Mouse (Mus musculus): Measurements from ENCODE around the gene Tshz2.

The Tshz2 gene

GRCm38 (mm10) chr2:170048831-170049230 lies 416.0 kb downstream of the Tshz2 start:
- Histone ChIP-seq H3K27me3 (ENCODE audit: control insufficient read depth, insufficient read depth, low read length, poor library complexity, severe bottlenecking) (no peaks in the 10 kb centered on the region), H3K36me3 (ENCODE audit: control insufficient read depth, insufficient read depth, low read length, poor library complexity, severe bottlenecking) (no peaks in the 10 kb centered on the region)
- no peak for DNase-seq (ENCODE audit: low read depth, low spot score)

- no peaks in the 10 kb centered on the region for H3K27me3 ChIP-seq (ENCODE audit: control insufficient read depth, insufficient read depth, low read length, poor library complexity, severe bottlenecking)
- H3K36me3 ChIP-seq (ENCODE audit: control insufficient read depth, insufficient read depth, low read length, poor library complexity, severe bottlenecking): no peaks in the 10 kb centered on the region
- no peak for DNase-seq (ENCODE audit: low read depth, low spot score)
Measured at GRCm38 (mm10) chr2:170050651-170051050, 417.8 kb downstream of the Tshz2 start.

DNA sequence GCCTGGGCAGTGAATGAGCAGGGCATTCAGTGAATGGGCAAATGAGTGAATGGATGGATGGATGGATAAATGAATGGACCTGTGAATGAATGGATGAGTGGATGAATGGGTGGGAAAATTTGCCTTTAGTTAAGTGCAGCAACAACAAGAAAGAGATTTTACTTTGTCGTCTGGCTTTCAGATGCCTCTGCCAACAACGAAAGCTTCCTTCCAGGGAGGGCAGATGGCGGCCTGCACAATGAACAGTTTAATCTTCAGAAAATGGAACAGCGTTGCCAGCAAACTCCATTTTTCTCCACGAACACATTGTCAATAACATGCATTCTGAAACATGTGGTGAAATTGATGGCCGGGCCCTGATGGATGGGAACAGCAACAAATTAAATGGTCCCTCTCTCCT lies 418.6 kb downstream of the Tshz2 start:
- no peaks in the 10 kb centered on the region for H3K36me3 ChIP-seq (ENCODE audit: control insufficient read depth, insufficient read depth, low read length, poor library complexity, severe bottlenecking)
- no peak for DNase-seq (ENCODE audit: low read depth, low spot score)
- H3K27me3 ChIP-seq (ENCODE audit: control insufficient read depth, insufficient read depth, low read length, poor library complexity, severe bottlenecking): no peaks in the 10 kb centered on the region

GRCm38 (mm10) chr2:170054943-170055342 lies 422.1 kb downstream of the Tshz2 start:
- DNase-seq (ENCODE audit: low read depth, low spot score): no peak
- H3K36me3 ChIP-seq (ENCODE audit: control insufficient read depth, insufficient read depth, low read length, poor library complexity, severe bottlenecking): no peaks in the 10 kb centered on the region
- H3K27me3 ChIP-seq (ENCODE audit: control insufficient read depth, insufficient read depth, low read length, poor library complexity, severe bottlenecking): no peaks in the 10 kb centered on the region

DNA sequence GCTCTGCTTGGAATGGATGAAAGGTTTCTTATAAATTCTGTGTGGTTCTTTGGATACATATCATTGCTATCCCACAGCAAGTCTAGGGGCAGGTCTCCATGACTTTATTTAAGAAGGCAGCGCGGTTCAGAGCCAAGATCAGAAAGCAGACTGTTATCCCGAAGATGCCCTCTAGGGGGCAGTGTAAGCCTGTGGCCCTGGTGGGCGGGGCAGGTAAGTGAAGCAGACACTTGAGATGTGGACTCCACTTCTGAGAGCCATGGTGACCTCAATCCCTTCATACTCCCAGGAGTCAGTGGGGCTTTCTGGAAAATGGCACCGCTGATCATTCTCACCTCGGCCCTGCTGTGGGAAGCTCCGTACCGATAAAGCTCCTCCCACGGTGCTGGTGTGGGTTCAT lies 422.6 kb downstream of the Tshz2 start:
- H3K27me3 ChIP-seq (ENCODE audit: control insufficient read depth, insufficient read depth, low read length, poor library complexity, severe bottlenecking): no peaks in the 10 kb centered on the region
- DNase-seq (ENCODE audit: low read depth, low spot score): peak; percentile 78
- no peaks in the 10 kb centered on the region for H3K36me3 ChIP-seq (ENCODE audit: control insufficient read depth, insufficient read depth, low read length, poor library complexity, severe bottlenecking)

DNA sequence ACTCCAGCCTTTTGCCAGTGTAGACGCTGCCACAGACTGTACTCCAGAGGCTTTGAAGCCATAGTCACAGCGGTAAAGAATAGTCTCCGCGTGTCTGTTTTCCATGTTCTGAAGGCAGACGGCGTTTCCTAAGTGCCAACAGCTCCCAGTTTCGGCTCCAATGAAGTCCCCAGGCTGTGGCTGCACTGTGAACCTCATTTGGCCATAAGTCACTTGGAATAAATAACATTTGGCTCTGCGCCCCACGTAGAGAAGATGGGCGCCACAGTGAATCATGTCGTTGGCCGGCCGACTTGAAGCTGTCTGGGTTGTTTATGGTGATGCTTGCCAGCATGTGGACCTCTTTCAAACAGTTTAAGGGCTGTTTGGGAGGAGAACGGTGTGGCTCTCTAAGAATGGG lies 426.0 kb downstream of the Tshz2 start:
- no peak for DNase-seq (ENCODE audit: low read depth, low spot score)
- H3K36me3 ChIP-seq (ENCODE audit: control insufficient read depth, insufficient read depth, low read length, poor library complexity, severe bottlenecking): no peaks in the 10 kb centered on the region

DNA sequence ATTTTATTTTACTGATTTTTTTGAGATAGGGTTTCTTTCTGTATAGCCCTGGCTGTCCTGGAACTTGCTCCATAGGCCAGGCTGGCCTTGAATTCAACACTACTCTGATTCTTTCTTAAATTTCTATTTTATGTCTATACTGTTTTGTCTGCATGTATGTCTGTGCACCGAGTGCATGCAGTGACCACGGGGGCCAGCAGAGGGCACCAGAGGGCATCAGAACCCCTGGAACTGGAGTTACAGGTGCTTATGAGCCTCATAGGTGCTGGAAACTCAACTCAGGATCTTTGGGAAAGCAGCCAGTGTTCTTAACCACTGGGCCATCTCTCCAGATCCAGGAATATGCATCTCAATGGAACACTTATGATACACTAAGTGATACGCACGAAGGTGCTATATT lies 427.3 kb downstream of the Tshz2 start:
- Histone ChIP-seq H3K36me3 (ENCODE audit: control insufficient read depth, insufficient read depth, low read length, poor library complexity, severe bottlenecking) (no peaks in the 10 kb centered on the region), H3K27me3 (ENCODE audit: control insufficient read depth, insufficient read depth, low read length, poor library complexity, severe bottlenecking) (no peaks in the 10 kb centered on the region)
- peak; percentile 59 for DNase-seq (ENCODE audit: low read depth, low spot score)

More for the DNA sequence above, 426.0 kb downstream of the Tshz2 start:
- no peaks in the 10 kb centered on the region for H3K27me3 ChIP-seq (ENCODE audit: control insufficient read depth, insufficient read depth, low read length, poor library complexity, severe bottlenecking)

- H3K27me3 ChIP-seq (ENCODE audit: control insufficient read depth, insufficient read depth, low read length, poor library complexity, severe bottlenecking): no peaks in the 10 kb centered on the region
- DNase-seq (ENCODE audit: low read depth, low spot score): no peak
Measured at GRCm38 (mm10) chr2:170062378-170062777, 429.6 kb downstream of the Tshz2 start.

GRCm38 (mm10) chr2:170069976-170070375 lies 437.2 kb downstream of the Tshz2 start:
- no peak for DNase-seq (ENCODE audit: low read depth, low spot score)
- H3K36me3 ChIP-seq (ENCODE audit: control insufficient read depth, insufficient read depth, low read length, poor library complexity, severe bottlenecking): no peaks in the 10 kb centered on the region
- H3K27me3 ChIP-seq (ENCODE audit: control insufficient read depth, insufficient read depth, low read length, poor library complexity, severe bottlenecking): no peaks in the 10 kb centered on the region

More at GRCm38 (mm10) chr2:170062378-170062777, 429.6 kb downstream of the Tshz2 start:
- H3K36me3 ChIP-seq (ENCODE audit: control insufficient read depth, insufficient read depth, low read length, poor library complexity, severe bottlenecking): no peaks in the 10 kb centered on the region

DNA sequence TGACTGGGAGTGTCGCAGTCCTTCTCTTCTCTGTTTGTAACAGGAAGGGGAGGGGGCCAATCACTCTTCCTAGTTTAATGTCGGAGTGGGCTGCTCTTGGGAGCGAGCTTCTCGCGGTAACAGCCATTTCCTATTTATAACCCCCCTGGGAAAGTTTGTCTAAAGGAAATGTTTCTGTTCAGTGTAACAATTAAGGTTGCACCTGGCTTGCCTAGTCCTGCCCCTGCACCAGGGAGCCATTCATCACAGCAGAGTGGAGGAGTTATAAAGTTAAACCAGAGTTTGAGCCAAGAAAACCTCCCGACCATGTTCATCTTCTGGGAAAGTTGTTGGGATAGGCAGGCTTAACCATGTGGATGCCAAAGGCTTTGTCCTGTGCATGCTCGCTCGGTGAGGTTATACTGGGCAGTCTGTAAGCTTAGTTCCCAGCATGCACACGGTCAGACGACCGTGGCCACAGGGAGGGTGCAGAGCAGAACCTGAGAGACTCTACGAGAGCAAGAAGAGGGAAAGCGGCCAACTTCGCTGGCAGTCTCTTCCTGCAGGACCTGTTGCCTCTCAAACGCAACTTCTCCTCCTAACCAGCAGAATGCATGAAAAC lies 437.9 kb downstream of the Tshz2 start:
- DNase-seq (ENCODE audit: low read depth, low spot score): no peak
- Histone ChIP-seq H3K27me3 (ENCODE audit: control insufficient read depth, insufficient read depth, low read length, poor library complexity, severe bottlenecking) (no peaks in the 10 kb centered on the region), H3K36me3 (ENCODE audit: control insufficient read depth, insufficient read depth, low read length, poor library complexity, severe bottlenecking) (no peaks in the 10 kb centered on the region)

GRCm38 (mm10) chr2:170076941-170077490 lies 444.2 kb downstream of the Tshz2 start:
- DNase-seq (ENCODE audit: low read depth, low spot score): no peak
- no peaks in the 10 kb centered on the region for H3K36me3 ChIP-seq (ENCODE audit: control insufficient read depth, insufficient read depth, low read length, poor library complexity, severe bottlenecking)
- H3K27me3 ChIP-seq (ENCODE audit: control insufficient read depth, insufficient read depth, low read length, poor library complexity, severe bottlenecking): no peaks in the 10 kb centered on the region

- Histone ChIP-seq H3K36me3 (ENCODE audit: control insufficient read depth, insufficient read depth, low read length, poor library complexity, severe bottlenecking) (no peaks in the 10 kb centered on the region), H3K27me3 (ENCODE audit: control insufficient read depth, insufficient read depth, low read length, poor library complexity, severe bottlenecking) (no peaks in the 10 kb centered on the region)
- no peak for DNase-seq (ENCODE audit: low read depth, low spot score)
Measured at GRCm38 (mm10) chr2:170078041-170078440, 445.2 kb downstream of the Tshz2 start.

DNA sequence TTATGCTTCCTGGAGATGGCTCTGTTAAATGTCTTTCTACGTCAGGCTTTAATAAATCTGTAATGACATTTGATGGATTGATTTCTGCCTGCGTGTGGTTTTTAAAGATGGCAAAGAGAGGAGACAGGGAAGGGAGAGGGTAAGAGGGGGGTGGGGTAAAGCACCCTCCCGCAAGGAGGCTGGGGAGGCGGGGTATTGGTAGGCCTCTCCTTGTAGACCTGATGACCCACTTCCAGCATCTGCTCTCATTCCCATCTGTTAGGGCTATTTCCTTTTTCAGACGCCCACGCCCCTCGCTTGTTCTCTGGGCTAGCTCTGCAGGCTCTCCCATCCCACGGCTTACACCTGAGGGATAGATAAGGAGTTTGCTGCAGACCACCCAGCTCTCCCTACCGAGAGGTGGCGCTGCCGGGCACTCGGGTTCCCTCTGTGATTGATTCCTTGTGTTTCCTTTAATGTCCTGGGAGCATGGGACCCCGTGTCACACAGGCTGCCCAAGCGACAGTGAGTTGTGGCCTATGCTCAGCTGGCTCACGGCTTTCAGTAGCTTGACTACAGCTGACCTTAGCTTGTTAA lies 445.7 kb downstream of the Tshz2 start:
- H3K36me3 ChIP-seq (ENCODE audit: control insufficient read depth, insufficient read depth, low read length, poor library complexity, severe bottlenecking): no peaks in the 10 kb centered on the region
- DNase-seq (ENCODE audit: low read depth, low spot score): no peak
- H3K27me3 ChIP-seq (ENCODE audit: control insufficient read depth, insufficient read depth, low read length, poor library complexity, severe bottlenecking): no peaks in the 10 kb centered on the region

DNA sequence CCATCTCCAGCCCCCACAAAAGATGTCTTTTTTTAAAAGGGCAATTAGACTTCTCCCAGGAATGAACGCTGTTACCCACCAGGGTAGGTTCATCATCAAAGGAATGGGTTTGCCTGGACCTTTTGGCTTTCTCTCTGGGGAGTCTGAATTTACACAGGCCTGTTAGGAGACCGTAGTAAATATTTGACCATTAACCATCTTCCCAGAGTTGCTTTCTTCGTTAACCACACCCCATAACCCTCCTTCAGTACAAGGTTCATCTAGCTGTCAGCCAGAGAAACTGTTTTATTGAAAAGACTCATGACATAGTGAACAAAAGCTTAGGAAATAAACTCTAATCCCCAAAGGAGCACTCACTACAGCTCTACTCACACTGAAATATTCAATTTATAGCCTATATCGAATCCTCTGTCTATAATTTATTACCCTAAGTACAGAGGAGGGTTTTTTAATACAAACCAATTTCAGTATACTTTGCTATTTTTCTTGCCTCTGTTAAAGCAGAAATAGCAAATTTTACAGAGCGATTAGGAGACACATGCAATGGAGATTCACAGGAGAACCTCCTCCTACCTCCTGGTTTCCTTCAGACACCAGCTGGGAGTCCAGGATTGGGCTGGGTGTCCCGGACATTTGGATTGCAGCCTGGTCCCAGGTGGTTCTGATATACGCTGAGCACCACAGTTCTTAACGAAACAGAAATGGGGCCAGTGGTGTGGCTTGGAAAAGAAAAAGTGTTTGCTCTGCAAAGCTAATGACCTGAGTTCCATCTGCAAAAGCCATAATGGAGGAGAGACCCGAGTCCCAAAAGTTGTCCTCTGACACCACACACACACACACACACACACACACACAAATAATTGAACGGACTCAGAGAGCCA lies 459.0 kb downstream of the Tshz2 start:
- DNase-seq (ENCODE audit: low read depth, low spot score): no peak
- Histone ChIP-seq H3K36me3 (ENCODE audit: control insufficient read depth, insufficient read depth, low read length, poor library complexity, severe bottlenecking) (no peaks in the 10 kb centered on the region), H3K27me3 (ENCODE audit: control insufficient read depth, insufficient read depth, low read length, poor library complexity, severe bottlenecking) (no peaks in the 10 kb centered on the region)

- no peaks in the 10 kb centered on the region for H3K27me3 ChIP-seq (ENCODE audit: control insufficient read depth, insufficient read depth, low read length, poor library complexity, severe bottlenecking)
- no peak for DNase-seq (ENCODE audit: low read depth, low spot score)
- H3K36me3 ChIP-seq (ENCODE audit: control insufficient read depth, insufficient read depth, low read length, poor library complexity, severe bottlenecking): no peaks in the 10 kb centered on the region
Measured at GRCm38 (mm10) chr2:170094220-170094619, 461.4 kb downstream of the Tshz2 start.
